Mouse (Mus musculus) thymus, adult 2 months (tissue): ENCODE measurements around the gene Tmem255b. TPM values are rescaled to one million over a fixed set of nuclear protein-coding genes. Genes with fewer than 3 reads are reported as not detected.

Experiments
- DNase-seq: peaks from one replicate; pipeline ENCODE4 v3.0.0; 2021
- H3K27ac ChIP-seq: fragments of 200-500 bp; 2 replicates; pipeline ENCODE4 v1.5.1; 2012; ENCODE audit warnings: low read length, control low read depth; ENCODE audit not compliant: control insufficient read depth, insufficient read depth
- H3K27me3 ChIP-seq: fragments of 200-500 bp; 2 replicates; pipeline ENCODE4 v1.6.1; 2012; ENCODE audit warnings: mild to moderate bottlenecking, low read length, moderate library complexity, mixed read lengths; ENCODE audit not compliant: control insufficient read depth, insufficient read depth
- H3K36me3 ChIP-seq: fragments of 200-500 bp; 2 replicates; pipeline ENCODE4 v1.6.1; 2012; ENCODE audit warnings: mild to moderate bottlenecking, low read length, moderate library complexity; ENCODE audit not compliant: control insufficient read depth, insufficient read depth
- H3K4me1 ChIP-seq: fragments of 200-500 bp; replicated peaks from 2 replicates; pipeline ENCODE4 v1.6.1; 2012; ENCODE audit warnings: low read length; ENCODE audit not compliant: control insufficient read depth, insufficient read depth
- H3K4me3 ChIP-seq: fragments of 200-500 bp; 2 replicates; pipeline ENCODE4 v1.5.1; 2012; ENCODE audit warnings: mild to moderate bottlenecking, low read length, control low read depth, moderate library complexity; ENCODE audit not compliant: control insufficient read depth, insufficient read depth
- CTCF ChIP-seq: fragments of 200-500 bp; IDR thresholded peaks from 2 replicates; pipeline ENCODE4 v1.5.1; 2012; ENCODE audit warnings: mild to moderate bottlenecking, control low read depth, low read length, moderate library complexity, borderline replicate concordance; ENCODE audit not compliant: control insufficient read depth, poor library complexity, insufficient read depth; ENCODE audit errors: extremely low read depth
- POLR2A ChIP-seq: fragments of 200-500 bp; IDR thresholded peaks from 2 replicates; pipeline ENCODE4 v1.6.1; 2012; ENCODE audit warnings: mild to moderate bottlenecking, low read length, control low read depth, moderate library complexity; ENCODE audit not compliant: control insufficient read depth, poor library complexity, insufficient read depth; ENCODE audit errors: extremely low read depth
- WGBS: fragments of 180-500 bp; shearing (Covaris S2); methylation state at CpG from one replicate; pipeline ENCODE4 v1.1.7; 2018; 5-methylcytosine and 5-hydroxymethylcytosine counted together
- polyA plus RNA-seq: library from polyadenylated mRNA; depleted of rRNA; stranded (reverse); fragments of >200 nt; gene quantifications from 2 replicates; pipeline ENCODE4 v1.2.3, GENCODE M21; 2012

Tmem255b gene
- polyA plus RNA-seq, 1 experiment, result 5.5 TPM

GRCm38 (mm10) chr8:13489351-13489750, 54.4 kb downstream of the Tmem255b start:
- peaks cover 3% of the 10 kb centered on the region; the same call in 1 of the 2 replicates for H3K4me1 ChIP-seq
- no peaks in the 10 kb centered on the region for H3K36me3 ChIP-seq
- H3K4me3 ChIP-seq, result no peak overlapping the region
- peaks cover 7% of the 10 kb centered on the region; the same call in 1 of the 2 replicates for H3K27me3 ChIP-seq
- DNase-seq, result no peak
- no peak for TF ChIP-seq POLR2A
- TF ChIP-seq CTCF, result no peak
- no peak overlapping the region for H3K27ac ChIP-seq
- WGBS, result 87% methylated on average over 3 of the region's 3 CpGs

- WGBS, result 78% methylated on average over 13 of the region's 13 CpGs
- DNase-seq, result no peak
- TF ChIP-seq POLR2A, result no peak
- no peak for TF ChIP-seq CTCF
- no peak overlapping the region for H3K27ac ChIP-seq
- H3K4me3 ChIP-seq, result no peak overlapping the region
- H3K27me3 ChIP-seq, result peaks cover 11% of the 10 kb centered on the region
- H3K4me1 ChIP-seq, result peaks cover 3% of the 10 kb centered on the region; the same call in 1 of the 2 replicates
- no peaks in the 10 kb centered on the region for H3K36me3 ChIP-seq
Measured at GRCm38 (mm10) chr8:13489986-13490910, 55.3 kb downstream of the Tmem255b start.

GRCm38 (mm10) chr8:13491491-13492010, 56.6 kb downstream of the Tmem255b start:
- H3K4me3 ChIP-seq, result no peak overlapping the region
- WGBS, result 89% methylated on average over 14 of the region's 14 CpGs
- H3K27ac ChIP-seq, result no peak overlapping the region
- H3K27me3 ChIP-seq, result peaks cover 11% of the 10 kb centered on the region
- DNase-seq, result no peak
- H3K4me1 ChIP-seq, result peaks cover 3% of the 10 kb centered on the region; the same call in 1 of the 2 replicates
- TF ChIP-seq POLR2A (no peak), CTCF (no peak)
- H3K36me3 ChIP-seq, result no peaks in the 10 kb centered on the region

GRCm38 (mm10) chr8:13492198-13492995, 57.4 kb downstream of the Tmem255b start:
- peaks cover 3% of the 10 kb centered on the region; the same call in 1 of the 2 replicates for H3K4me1 ChIP-seq
- peaks cover 11% of the 10 kb centered on the region for H3K27me3 ChIP-seq
- H3K36me3 ChIP-seq, result no peaks in the 10 kb centered on the region
- 65% methylated on average over 9 of the region's 9 CpGs for whole genome bisulfite sequencing
- H3K4me3 ChIP-seq, result no peak overlapping the region
- no peak for DNase-seq
- no peak overlapping the region for H3K27ac ChIP-seq
- no peak for TF ChIP-seq CTCF
- TF ChIP-seq POLR2A, result no peak

- no peak for DNase-seq
- H3K4me1 ChIP-seq, result peaks cover 3% of the 10 kb centered on the region; the same call in 1 of the 2 replicates
- H3K27ac ChIP-seq, result no peak overlapping the region; the same call in 1 of the 2 replicates
- H3K36me3 ChIP-seq, result no peaks in the 10 kb centered on the region
- peak overlapping the region; percentile 4; the same call in 1 of the 2 replicates for H3K4me3 ChIP-seq
- TF ChIP-seq CTCF (no peak), POLR2A (no peak)
- peaks cover 11% of the 10 kb centered on the region for H3K27me3 ChIP-seq
- WGBS, result 78% methylated on average over 11 of the region's 11 CpGs
Measured at GRCm38 (mm10) chr8:13493011-13493410, 58.0 kb downstream of the Tmem255b start.

GRCm38 (mm10) chr8:13493858-13494631, 59.1 kb downstream of the Tmem255b start, which contains the start of gene Gas6:
TSS of gene Gas6 (minus strand) at chr8:13494490.
- no peak for TF ChIP-seq POLR2A
- no peak for TF ChIP-seq CTCF
- peaks cover 3% of the 10 kb centered on the region; the same call in 1 of the 2 replicates for H3K4me1 ChIP-seq
- WGBS, result 7% methylated on average over 64 of the region's 64 CpGs
- peak within 1 kb of the TSS; percentile 34 for H3K4me3 ChIP-seq
- DNase-seq, result peak; percentile 2
- no peaks in the 10 kb centered on the region for H3K36me3 ChIP-seq
- peaks cover 11% of the 10 kb centered on the region for H3K27me3 ChIP-seq
- H3K27ac ChIP-seq, result no peak within 1 kb of the TSS
